Mouse (Mus musculus) neural tube, embryonic 11.5 days (tissue): ENCODE measurements around the gene Taar8c. TPM values are rescaled to one million over a fixed set of nuclear protein-coding genes. Genes with fewer than 3 reads are reported as not detected.
"Not testable (repeated sequence)": the region's sequence is repeated elsewhere in the genome, so short reads cannot be mapped to it uniquely, and the experiment has no call there.

Source experiments
- ATAC-seq: fragments of 200-750 bp; cut with Nextera tagmentation; 2 replicates; pipeline ENCODE4 v1.8.0; 2017; ENCODE audit warnings: moderate number of reproducible peaks, mild to moderate bottlenecking, moderate TSS enrichment, moderate library complexity; ENCODE audit not compliant: insufficient read depth, low FRiP score, low TSS enrichment
- DNase-seq: peaks from one replicate; pipeline ENCODE4 v3.0.0-alpha.2; 2015; ENCODE audit warnings: low spot score
- H3K27ac ChIP-seq: fragments of 300-500 bp; sonication (generic); 2 replicates; pipeline ENCODE4 v1.5.1; 2014; ENCODE audit warnings: low read depth, mild to moderate bottlenecking, low read length
- H3K27me3 ChIP-seq: fragments of 300-500 bp; sonication (generic); 2 replicates; pipeline ENCODE4 v1.6.1; 2014; ENCODE audit warnings: mild to moderate bottlenecking, low read length, mixed read lengths; ENCODE audit not compliant: control insufficient read depth, insufficient read depth
- H3K36me3 ChIP-seq: fragments of 300-500 bp; sonication (generic); 2 replicates; pipeline ENCODE4 v1.6.1; 2014; ENCODE audit warnings: mild to moderate bottlenecking, low read length, moderate library complexity, mixed read lengths; ENCODE audit not compliant: control insufficient read depth, insufficient read depth
- H3K4me1 ChIP-seq: fragments of 300-500 bp; sonication (generic); 2 replicates; pipeline ENCODE4 v1.6.1; 2014; ENCODE audit warnings: low read length, mixed read lengths; ENCODE audit not compliant: control insufficient read depth, insufficient read depth
- H3K4me2 ChIP-seq: fragments of 300-500 bp; sonication (generic); 2 replicates; pipeline ENCODE4 v1.6.1; 2014; ENCODE audit warnings: low read depth, mild to moderate bottlenecking, moderate library complexity
- H3K4me3 ChIP-seq: fragments of 300-500 bp; sonication (generic); 2 replicates; pipeline ENCODE4 v1.5.1; 2014; ENCODE audit warnings: low read depth, low read length
- H3K9ac ChIP-seq: fragments of 300-500 bp; sonication (generic); 2 replicates; pipeline ENCODE4 v1.6.1; 2014; ENCODE audit warnings: mild to moderate bottlenecking, low read length
- H3K9me3 ChIP-seq: fragments of 300-500 bp; sonication (generic); 2 replicates; pipeline ENCODE4 v1.6.1; 2016; ENCODE audit warnings: low read length; ENCODE audit not compliant: control insufficient read depth
- WGBS: fragments of 180-500 bp; shearing (Covaris S2); extraction: QIAGEN DNeasy Blood & Tissue Kit; methylation state at CpG from one replicate; pipeline ENCODE4 v1.1.7; 2014; 5-methylcytosine and 5-hydroxymethylcytosine counted together
- polyA plus RNA-seq: library from polyadenylated mRNA; unstranded; fragments of >200 nt; fragmentation: Nextera tagmentation; extraction: Ambion mirVana; gene quantifications from 2 replicates; pipeline ENCODE4 v1.2.1, GENCODE M21; 2014

Taar8c gene
- polyA plus RNA-seq, 1 experiment from 2014 or later: not detected

DNA sequence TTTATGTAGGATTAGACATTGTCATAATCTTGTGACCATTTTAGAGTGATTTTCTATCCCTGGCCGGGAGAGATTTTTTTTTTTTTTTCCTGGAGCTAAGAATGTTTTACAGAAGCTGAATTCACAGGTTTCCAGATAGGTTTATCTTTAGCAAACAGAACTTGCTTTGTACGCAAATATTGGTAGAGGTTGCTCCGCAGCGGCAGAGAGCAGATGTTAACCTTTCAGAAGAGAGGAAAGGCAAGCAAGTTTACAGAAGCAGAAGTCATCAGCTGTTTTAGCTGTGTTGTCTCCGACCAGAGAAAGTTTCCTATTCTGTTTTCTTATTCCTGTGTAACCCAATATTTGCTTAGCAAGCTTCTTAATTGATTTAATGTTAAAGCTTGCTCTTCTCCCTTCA is 15.2 kb downstream of the Taar8c start:
- Histone ChIP-seq H3K36me3 (no peaks in the 10 kb centered on the region), H3K9me3 (no peaks in the 10 kb centered on the region), H3K27me3 (no peaks in the 10 kb centered on the region), H3K4me3 (no peak overlapping the region), H3K4me1 (no peaks in the 10 kb centered on the region), H3K27ac (no peak overlapping the region), H3K9ac (no peak overlapping the region), H3K4me2 (no peak overlapping the region)
- DNase-seq (no peak), ATAC-seq (no peak)
- 81% methylated on average over 5 of the region's 5 CpGs for WGBS

DNA sequence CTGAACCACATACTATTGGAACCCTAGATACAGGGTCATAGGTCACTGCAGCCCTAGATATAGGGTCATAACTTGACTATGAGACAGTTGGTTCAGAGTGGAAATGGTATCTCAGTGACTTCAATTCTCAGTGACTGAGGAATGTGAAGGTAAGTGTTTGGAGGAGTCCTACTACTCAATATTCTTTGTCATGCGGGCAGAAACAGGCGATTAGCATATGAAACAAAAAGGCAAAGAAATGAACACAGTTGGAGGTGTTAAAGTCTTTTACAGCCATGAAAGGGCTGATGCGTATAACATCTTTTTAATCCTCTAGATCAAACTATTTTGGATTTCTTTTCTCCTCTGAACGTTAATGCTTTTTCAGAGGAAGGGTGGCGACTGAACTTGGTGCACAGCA is 15.8 kb downstream of the Taar8c start:
- H3K27ac ChIP-seq: no peak overlapping the region
- no peak for ATAC-seq
- DNase-seq: no peak
- no peak overlapping the region for H3K9ac ChIP-seq
- no peak overlapping the region for H3K4me3 ChIP-seq
- H3K4me2 ChIP-seq: no peak overlapping the region
- 72% methylated on average over 5 of the region's 5 CpGs for WGBS
- H3K36me3 ChIP-seq: no peaks in the 10 kb centered on the region
- H3K9me3 ChIP-seq: no peaks in the 10 kb centered on the region
- H3K27me3 ChIP-seq: no peaks in the 10 kb centered on the region
- H3K4me1 ChIP-seq: no peaks in the 10 kb centered on the region

DNA sequence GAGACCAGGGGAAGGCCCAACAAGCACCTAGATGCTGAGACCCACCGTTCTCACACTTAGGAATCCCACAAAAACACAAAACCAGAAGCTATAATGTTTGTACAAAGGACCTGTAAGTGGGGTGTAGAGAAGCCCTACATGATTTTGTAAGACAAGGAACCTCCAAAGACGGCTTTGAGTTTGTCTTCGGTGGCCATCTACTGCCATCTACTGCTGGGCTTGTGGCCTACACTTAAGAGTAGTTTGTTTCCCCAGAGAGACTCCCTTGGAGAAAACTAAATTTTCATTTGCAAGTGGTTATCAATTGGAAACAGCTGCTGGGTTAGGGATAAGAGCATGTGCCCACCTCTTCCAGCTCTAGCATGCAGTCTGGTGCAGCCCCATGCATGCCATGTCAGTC is 21.5 kb downstream of the Taar8c start:
- Histone ChIP-seq H3K27ac (no peak overlapping the region), H3K4me1 (no peaks in the 10 kb centered on the region), H3K36me3 (no peaks in the 10 kb centered on the region), H3K4me3 (no peak overlapping the region), H3K4me2 (no peak overlapping the region), H3K27me3 (no peaks in the 10 kb centered on the region), H3K9me3 (no peaks in the 10 kb centered on the region), H3K9ac (no peak overlapping the region)
- WGBS: 51% methylated on average over 3 of the region's 3 CpGs
- ATAC-seq (no peak), DNase-seq (peak; percentile 40)

DNA sequence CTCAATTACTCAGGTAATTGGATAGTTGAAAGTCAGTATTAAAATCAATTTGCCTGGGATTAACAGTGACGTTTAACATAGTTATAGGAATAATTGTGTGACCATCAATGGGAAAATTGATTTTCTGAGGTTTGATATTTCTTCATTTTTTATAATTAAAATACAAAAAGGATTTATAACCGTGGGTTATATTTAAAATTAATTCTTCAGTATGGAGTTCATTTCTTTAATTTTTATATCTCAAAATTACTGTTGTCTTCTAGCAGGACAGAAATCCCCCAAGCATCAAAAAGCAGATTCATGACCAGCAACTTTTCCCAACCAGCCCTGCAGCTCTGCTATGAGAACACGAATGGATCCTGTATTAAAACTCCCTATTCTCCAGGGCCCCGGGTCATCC is 25.5 kb downstream of the Taar8c start, which contains the start of gene Taar8a:
TSS of gene Taar8a (plus strand) at position 301 of the 400 bp plus-strand sequence.
- H3K27me3 ChIP-seq, ATAC-seq, H3K36me3 ChIP-seq, H3K4me1 ChIP-seq, H3K4me3 ChIP-seq, H3K9ac ChIP-seq, DNase-seq, H3K4me2 ChIP-seq, H3K9me3 ChIP-seq, H3K27ac ChIP-seq: not testable (repeated sequence)
- WGBS: 87% methylated on average over 2 of the region's 4 CpGs

DNA sequence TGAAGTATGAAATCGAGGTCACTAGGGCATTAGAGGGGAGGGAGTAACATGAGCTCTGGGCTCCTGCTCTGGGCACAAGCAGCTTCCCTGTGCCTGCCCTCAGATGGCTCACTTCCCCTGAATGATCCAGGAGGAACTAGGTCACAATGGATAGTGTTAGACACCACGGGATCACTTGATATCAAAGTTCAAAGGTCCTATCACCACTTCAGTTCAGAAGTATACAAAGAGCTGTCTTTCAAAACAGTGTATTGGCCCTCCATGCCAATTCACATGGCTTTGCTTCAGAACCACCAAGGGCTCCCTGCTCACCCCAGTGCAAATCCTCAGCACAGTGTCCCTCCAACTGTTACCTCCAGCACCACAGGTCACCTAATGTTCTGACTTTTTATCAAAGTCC is 27.0 kb downstream of the Taar8c start:
- not testable (repeated sequence) for ATAC-seq, H3K27ac ChIP-seq, H3K4me2 ChIP-seq, H3K36me3 ChIP-seq, H3K4me3 ChIP-seq, H3K9me3 ChIP-seq, H3K27me3 ChIP-seq, DNase-seq, H3K4me1 ChIP-seq, H3K9ac ChIP-seq
- 54% methylated on average over 2 of the region's 2 CpGs for WGBS

DNA sequence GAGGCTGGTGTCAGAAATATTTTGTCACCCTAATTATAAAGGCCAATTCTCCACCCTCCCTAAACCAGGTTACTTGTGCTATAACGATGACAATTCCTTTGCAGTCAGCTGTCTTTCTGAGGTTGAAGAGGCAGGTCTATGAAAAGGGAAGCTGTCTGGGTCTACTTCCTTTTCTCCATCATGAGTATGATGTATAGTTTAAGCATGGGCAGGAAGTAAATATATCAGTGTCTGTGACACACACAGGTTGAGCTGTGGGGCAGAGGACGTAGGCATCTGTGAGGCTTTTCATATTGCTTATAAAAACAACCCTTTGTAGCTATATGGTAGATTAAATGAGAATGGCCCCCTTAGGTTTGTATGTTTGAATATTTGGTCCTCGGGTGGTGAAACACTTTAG is 42.7 kb downstream of the Taar8c start:
- no peaks in the 10 kb centered on the region for H3K36me3 ChIP-seq
- H3K27me3 ChIP-seq: no peaks in the 10 kb centered on the region
- no peak overlapping the region for H3K9ac ChIP-seq
- H3K4me2 ChIP-seq: no peak overlapping the region
- H3K4me1 ChIP-seq: no peaks in the 10 kb centered on the region
- H3K9me3 ChIP-seq: no peaks in the 10 kb centered on the region
- ATAC-seq (no peak), DNase-seq (no peak)
- WGBS: 89% methylated on average over 3 of the region's 3 CpGs
- H3K4me3 ChIP-seq: no peak overlapping the region
- no peak overlapping the region for H3K27ac ChIP-seq

DNA sequence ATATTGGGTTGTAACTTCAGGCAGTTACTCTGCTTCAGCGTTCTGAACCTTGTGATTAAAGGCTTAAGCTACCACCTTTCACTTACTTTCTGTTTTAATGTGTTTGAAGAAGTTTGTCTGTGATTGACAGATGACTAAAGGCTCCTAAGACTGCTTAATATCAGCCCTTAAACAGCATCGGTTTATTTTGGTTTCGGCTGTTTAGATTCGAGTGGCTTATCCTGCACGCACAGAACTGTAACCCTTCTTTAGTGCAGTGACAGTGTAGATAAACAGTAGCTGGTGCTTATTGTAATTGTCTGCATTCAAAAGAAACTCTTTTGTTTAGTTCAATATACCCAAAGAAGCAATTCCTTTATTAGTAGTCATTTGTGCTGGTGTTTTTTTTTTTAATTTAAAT is 49.7 kb downstream of the Taar8c start:
- H3K4me3 ChIP-seq: no peak overlapping the region
- no peak for ATAC-seq

More for the DNA sequence above, 49.7 kb downstream of the Taar8c start:
- H3K9ac ChIP-seq: no peak overlapping the region
- H3K4me1 ChIP-seq: no peaks in the 10 kb centered on the region
- 89% methylated on average over 5 of the region's 5 CpGs for WGBS
- H3K9me3 ChIP-seq: no peaks in the 10 kb centered on the region
- no peak for DNase-seq
- H3K36me3 ChIP-seq: no peaks in the 10 kb centered on the region
- H3K4me2 ChIP-seq: no peak overlapping the region
- no peak overlapping the region for H3K27ac ChIP-seq
- no peaks in the 10 kb centered on the region for H3K27me3 ChIP-seq

Other genes starting within 250 kb of the Taar8c start
- 0.82 and 0.96 TPM in 2 replicates for gene Vnn1, start 207.2 kb downstream of the Taar8c start, polyA plus RNA-seq
- gene Taar1, start 181.6 kb downstream of the Taar8c start, polyA plus RNA-seq: not detected in 2 replicates
- not detected in 2 replicates for gene Taar2, start 163.3 kb downstream of the Taar8c start, polyA plus RNA-seq
- not detected in 2 replicates for gene Taar3, start 152.4 kb downstream of the Taar8c start, polyA plus RNA-seq
- not detected in 2 replicates for gene Taar4, start 141.4 kb downstream of the Taar8c start, polyA plus RNA-seq
- not detected in 2 replicates for gene Taar5, start 131.2 kb downstream of the Taar8c start, polyA plus RNA-seq
- gene Taar6, start 116.3 kb downstream of the Taar8c start, polyA plus RNA-seq: not detected in 2 replicates
- gene Taar7a, start 108.4 kb downstream of the Taar8c start, polyA plus RNA-seq: not detected in 2 replicates
- not detected in 2 replicates for gene Taar7b, start 102.0 kb downstream of the Taar8c start, polyA plus RNA-seq
- gene Taar7d, start 74.7 kb downstream of the Taar8c start, polyA plus RNA-seq: not detected in 2 replicates
- gene Taar7e, start 64.3 kb downstream of the Taar8c start, polyA plus RNA-seq: not detected in 2 replicates
- not detected in 2 replicates for gene Taar7f, start 52.4 kb downstream of the Taar8c start, polyA plus RNA-seq
- not detected in 2 replicates for gene Taar8a, start 25.4 kb downstream of the Taar8c start, polyA plus RNA-seq
- not detected in 2 replicates for gene Taar8b, start 9.6 kb downstream of the Taar8c start, polyA plus RNA-seq
- gene Taar9, start 7.6 kb upstream of the Taar8c start, polyA plus RNA-seq: not detected in 2 replicates
- gene Stx7, start 47.4 kb upstream of the Taar8c start, polyA plus RNA-seq: 112 and 126 TPM in 2 replicates
- 39.6 and 45.8 TPM in 2 replicates for gene Moxd1, start 121.6 kb upstream of the Taar8c start, polyA plus RNA-seq